Mouse (Mus musculus): ENCODE measurements at regions not wholly inside any gene's neighbourhood (a gene's known extent, or its start where the extent isn't known, plus 50 kb on each side); places are given as distances from the start of the nearest gene placed in this dataset.

GRCm38 (mm10) chr6:139099273-139099672 is 402.5 kb downstream of the Rergl start:
- DNase-seq (ENCODE audit: low read depth, low spot score): no peak
- 84% methylated on average over 11 of the region's 11 CpGs for WGBS

- WGBS: 70% methylated on average over 4 of the region's 4 CpGs
- DNase-seq (ENCODE audit: low read depth, low spot score): no peak
Measured at GRCm38 (mm10) chr6:139075433-139075832, 417.1 kb upstream of the Igbp1b start.

- 59% methylated on average over 3 of the region's 3 CpGs for WGBS
- no peak for DNase-seq (ENCODE audit: low read depth, low spot score)
Measured at GRCm38 (mm10) chr6:139027696-139028095, 369.4 kb upstream of the Igbp1b start.

- no peak for DNase-seq (ENCODE audit: low read depth, low spot score)
- 79% methylated on average over 4 of the region's 4 CpGs for WGBS
Measured at GRCm38 (mm10) chr6:139014526-139014925, 356.2 kb upstream of the Igbp1b start.

- no peak for DNase-seq (ENCODE audit: low read depth, low spot score)
- WGBS: 69% methylated on average over 4 of the region's 4 CpGs
Measured at GRCm38 (mm10) chr6:139010501-139010900, 352.2 kb upstream of the Igbp1b start.

All from large intestine, adult 2 months (tissue).